Mouse (Mus musculus) layer of hippocampus, adult 18-20 months (tissue): ENCODE data around the gene Cab39. TPM values are rescaled to one million over a fixed set of nuclear protein-coding genes. Genes with fewer than 3 reads are reported as not detected.
"Not testable (repeated sequence)": the region's sequence is repeated elsewhere in the genome, so short reads cannot be mapped to it uniquely, and the experiment has no call there.

Source experiments
- DNase-seq, 2 experiments: peaks; one replicate each; pipeline ENCODE4 v3.0.0; 2022; ENCODE audit warnings: low spot score in 2 of 2
- total RNA-seq, 2 experiments: library from RNA; stranded (reverse); gene quantifications; 2 replicates each; pipeline ENCODE4 v1.2.3; 2021

Cab39 gene
- total RNA-seq, 2 experiments from 2014 or later = 146 to 163 TPM

GRCm38 (mm10) chr1:85779428-85780180 is 13.6 kb upstream of the Cab39 start:
- no peak for DNase-seq

- DNase-seq = no peak
Measured at GRCm38 (mm10) chr1:85790565-85790964, 2.7 kb upstream of the Cab39 start.

GRCm38 (mm10) chr1:85791476-85791875 is 1.8 kb upstream of the Cab39 start:
- DNase-seq = no peak

GRCm38 (mm10) chr1:85794106-85794771 is 998 bp downstream of the Cab39 start:
- peak in 1 of 2 experiments; percentile 3 for DNase-seq

GRCm38 (mm10) chr1:85795196-85795595 is 2.0 kb downstream of the Cab39 start:
- no peak for DNase-seq

- DNase-seq = no peak
Measured at GRCm38 (mm10) chr1:85799776-85800175, 6.5 kb downstream of the Cab39 start.

- DNase-seq = no peak
Measured at GRCm38 (mm10) chr1:85802517-85802916, 9.3 kb downstream of the Cab39 start.

- DNase-seq = no peak
Measured at GRCm38 (mm10) chr1:85804551-85804950, 11.3 kb downstream of the Cab39 start.

- DNase-seq = no peak
Measured at GRCm38 (mm10) chr1:85809256-85809655, 16.0 kb downstream of the Cab39 start.

GRCm38 (mm10) chr1:85810343-85810742 is 17.1 kb downstream of the Cab39 start:
- no peak for DNase-seq

- no peak for DNase-seq
Measured at GRCm38 (mm10) chr1:85810787-85811186, 17.5 kb downstream of the Cab39 start.

GRCm38 (mm10) chr1:85814213-85814612 is 21.0 kb downstream of the Cab39 start:
- not testable (repeated sequence) for DNase-seq

- DNase-seq = no peak
Measured at GRCm38 (mm10) chr1:85818121-85818520, 24.9 kb downstream of the Cab39 start.

- DNase-seq = no peak
Measured at GRCm38 (mm10) chr1:85819695-85820094, 26.5 kb downstream of the Cab39 start.

- DNase-seq = peak; percentile 13 to 63
Measured at GRCm38 (mm10) chr1:85822239-85822638, 29.0 kb downstream of the Cab39 start.

- no peak for DNase-seq
Measured at GRCm38 (mm10) chr1:85824905-85825304, 31.7 kb downstream of the Cab39 start.

GRCm38 (mm10) chr1:85827166-85827565 is 33.9 kb downstream of the Cab39 start:
- DNase-seq = peak in 1 of 2 experiments; percentile 26

- no peak for DNase-seq
Measured at GRCm38 (mm10) chr1:85829016-85829415, 35.8 kb downstream of the Cab39 start.

- peak in 1 of 2 experiments; percentile 42 for DNase-seq
Measured at GRCm38 (mm10) chr1:85838056-85838455, 44.8 kb downstream of the Cab39 start.

- DNase-seq = no peak
Measured at GRCm38 (mm10) chr1:85839356-85839755, 46.1 kb downstream of the Cab39 start.

GRCm38 (mm10) chr1:85839790-85840189 is 46.5 kb downstream of the Cab39 start:
- no peak for DNase-seq

GRCm38 (mm10) chr1:85840421-85840820 is 47.2 kb downstream of the Cab39 start:
- no peak for DNase-seq

GRCm38 (mm10) chr1:85842251-85842650 is 49.0 kb downstream of the Cab39 start:
- DNase-seq = no peak
